Mouse (Mus musculus): ENCODE measurements around the gene Flad1.

DNA sequence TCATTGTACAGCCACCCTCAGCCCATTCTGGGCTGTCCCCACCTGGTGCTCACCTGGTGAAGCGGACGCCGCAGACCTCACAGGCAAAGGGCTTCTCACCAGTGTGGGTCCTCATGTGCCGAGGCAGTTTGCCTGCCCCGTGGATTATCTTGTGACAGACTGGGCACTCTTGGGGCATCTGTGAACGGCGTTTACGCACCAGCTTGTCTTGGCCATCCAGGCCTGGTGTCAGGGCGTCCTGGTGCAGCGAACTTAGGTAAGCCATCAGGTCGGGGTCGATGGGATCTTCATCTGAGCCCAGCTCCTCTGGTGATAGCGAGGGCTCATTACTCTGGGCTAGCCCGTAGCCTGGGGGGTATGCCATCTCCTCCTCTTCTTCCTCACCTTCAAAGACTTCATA lies 31.4 kb downstream of the Flad1 start:
- TF ChIP-seq EP300 (IDR thresholded peaks at IDR 0.05; ENCODE audit: low read depth) (no peak), CTCF (IDR thresholded peaks at IDR 0.05; ENCODE audit: low read depth) (no peak)

All from heart, postnatal 0 days (tissue).